Mouse (Mus musculus): ENCODE data around the gene Nyap1.

DNA sequence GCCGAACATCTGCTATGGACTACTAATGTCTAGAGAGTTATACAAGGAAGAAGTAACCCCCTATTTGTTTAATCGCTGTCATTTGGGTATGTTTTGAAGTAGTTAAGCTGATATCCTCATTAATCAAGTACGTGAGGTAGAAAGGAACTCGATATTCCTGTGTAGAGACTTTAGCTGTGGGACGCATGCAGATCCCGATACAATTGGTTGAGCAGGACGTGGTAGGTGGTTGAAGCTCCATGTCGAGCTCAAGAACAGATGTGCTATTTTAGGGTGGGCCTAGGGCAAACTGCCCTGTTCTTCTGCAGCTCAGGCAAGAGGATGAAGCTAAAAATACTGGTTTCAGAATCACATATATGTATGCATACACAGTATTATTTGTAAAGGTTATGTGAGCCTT lies 25.7 kb downstream of the Nyap1 start:
- no peak for TF ChIP-seq POLR2A (IDR thresholded peaks at IDR 0.05; ENCODE audit: low read depth, low read length)
- no peak for TF ChIP-seq CTCF (IDR thresholded peaks at IDR 0.05; ENCODE audit: borderline replicate concordance, insufficient read depth, low read length)
